Mouse (Mus musculus) intestine, embryonic 14.5 days (tissue): ENCODE measurements at regions not wholly inside any gene's neighbourhood (a gene's known extent, or its start where the extent isn't known, plus 50 kb on each side); places are given as distances from the start of the nearest gene placed in this dataset.
A peak's percentile ranks its signal among the peaks of the same experiment; 100 is the strongest.

Source experiments
- ATAC-seq: fragments of 200-750 bp; cut with Nextera tagmentation; replicated peaks from 2 replicates; pipeline ENCODE4 v1.8.0; 2017; ENCODE audit warnings: low read depth, moderate number of reproducible peaks, moderate TSS enrichment, moderate library complexity; ENCODE audit not compliant: low FRiP score, low TSS enrichment
- DNase-seq: peaks from one replicate; pipeline ENCODE4 v3.0.0-alpha.2; 2018; ENCODE audit warnings: low spot score
- H3K27ac ChIP-seq: fragments of 300-500 bp; sonication (generic); 2 replicates; pipeline ENCODE4 v1.5.1; 2014; ENCODE audit warnings: low read depth, mild to moderate bottlenecking, control low read depth
- H3K27me3 ChIP-seq: fragments of 300-500 bp; sonication (generic); replicated peaks from 2 replicates; pipeline ENCODE4 v1.6.1; 2014; ENCODE audit warnings: low read length, control low read depth; ENCODE audit not compliant: control insufficient read depth, insufficient read depth
- H3K36me3 ChIP-seq: fragments of 300-500 bp; sonication (generic); 2 replicates; pipeline ENCODE4 v1.6.1; 2014; ENCODE audit warnings: low read length, control low read depth; ENCODE audit not compliant: control insufficient read depth, insufficient read depth
- H3K4me1 ChIP-seq: fragments of 300-500 bp; sonication (generic); replicated peaks from 2 replicates; pipeline ENCODE4 v1.6.1; 2014; ENCODE audit warnings: low read length, control low read depth, mixed read lengths; ENCODE audit not compliant: control insufficient read depth, insufficient read depth
- H3K4me2 ChIP-seq: fragments of 300-500 bp; sonication (generic); 2 replicates; pipeline ENCODE4 v1.6.1; 2014; ENCODE audit warnings: low read length
- H3K4me3 ChIP-seq: fragments of 300-500 bp; sonication (generic); 2 replicates; pipeline ENCODE4 v1.5.1; 2014; ENCODE audit warnings: low read depth, low read length, control low read depth, mixed read lengths
- H3K9ac ChIP-seq: fragments of 300-500 bp; sonication (generic); 2 replicates; pipeline ENCODE4 v1.6.1; 2014; ENCODE audit warnings: mild to moderate bottlenecking, low read length
- H3K9me3 ChIP-seq: fragments of 300-500 bp; sonication (generic); 2 replicates; pipeline ENCODE4 v1.6.1; 2016; ENCODE audit warnings: low read length, control low read depth; ENCODE audit not compliant: control insufficient read depth
- WGBS: fragments of 180-500 bp; shearing (Covaris S2); extraction: QIAGEN DNeasy Blood & Tissue Kit; methylation state at CpG from one replicate; pipeline ENCODE4 v1.1.7; 2014; 5-methylcytosine and 5-hydroxymethylcytosine counted together

DNA sequence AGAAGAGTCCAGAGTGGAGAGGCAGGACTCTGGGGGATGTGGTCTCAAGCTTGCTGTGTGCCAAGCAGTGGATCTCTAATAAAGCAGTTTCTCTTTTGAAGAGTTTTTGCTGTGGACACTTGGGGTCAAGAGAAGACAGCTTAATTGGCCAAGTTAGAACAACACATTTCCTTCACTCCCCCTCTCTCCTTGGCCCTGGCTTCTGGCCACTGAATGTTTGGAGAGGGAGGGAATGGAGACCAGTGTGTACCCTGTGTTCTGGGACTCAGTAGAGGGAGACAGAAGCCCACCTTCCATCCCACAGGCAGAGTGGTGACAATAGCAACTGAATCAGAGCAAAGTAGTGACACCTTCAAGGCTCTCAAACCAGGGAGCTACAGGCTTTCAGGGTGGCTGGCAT is 77.3 kb upstream of the Kcnd3 start:
- no peak overlapping the region for H3K27ac ChIP-seq
- H3K27me3 ChIP-seq, result no peaks in the 10 kb centered on the region
- no peak overlapping the region for H3K4me2 ChIP-seq
- no peak for DNase-seq
- no peaks in the 10 kb centered on the region for H3K9me3 ChIP-seq
- ATAC-seq, result no peak
- no peaks in the 10 kb centered on the region for H3K4me1 ChIP-seq
- no peaks in the 10 kb centered on the region for H3K36me3 ChIP-seq
- H3K9ac ChIP-seq, result no peak overlapping the region
- H3K4me3 ChIP-seq, result no peak overlapping the region

DNA sequence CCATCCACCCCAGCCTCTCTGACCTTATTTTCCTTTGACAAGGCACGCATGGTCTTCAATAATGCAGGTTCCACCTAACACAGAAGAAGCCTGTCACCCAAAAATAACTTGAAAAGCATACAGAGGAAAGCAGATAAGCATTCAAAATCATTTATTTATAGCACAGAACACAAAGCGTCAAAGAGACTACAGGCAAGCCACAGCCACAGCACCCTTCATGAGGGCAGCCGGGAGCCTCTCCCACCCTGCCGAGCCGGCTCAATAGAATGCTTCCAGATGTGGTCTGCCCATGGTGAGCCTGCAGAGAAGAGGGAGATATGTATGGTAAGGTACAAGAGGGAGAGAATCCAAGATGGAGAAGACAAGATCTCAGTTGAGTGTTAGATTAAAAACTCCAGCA is 76.7 kb upstream of the Kcnd3 start:
- Histone ChIP-seq H3K4me3 (no peak overlapping the region), H3K4me1 (no peaks in the 10 kb centered on the region), H3K36me3 (no peaks in the 10 kb centered on the region), H3K9me3 (no peaks in the 10 kb centered on the region), H3K4me2 (no peak overlapping the region), H3K9ac (no peak overlapping the region), H3K27ac (no peak overlapping the region), H3K27me3 (no peaks in the 10 kb centered on the region)
- 81% methylated on average over 5 of the region's 5 CpGs for WGBS
- DNase-seq (no peak), ATAC-seq (no peak)

DNA sequence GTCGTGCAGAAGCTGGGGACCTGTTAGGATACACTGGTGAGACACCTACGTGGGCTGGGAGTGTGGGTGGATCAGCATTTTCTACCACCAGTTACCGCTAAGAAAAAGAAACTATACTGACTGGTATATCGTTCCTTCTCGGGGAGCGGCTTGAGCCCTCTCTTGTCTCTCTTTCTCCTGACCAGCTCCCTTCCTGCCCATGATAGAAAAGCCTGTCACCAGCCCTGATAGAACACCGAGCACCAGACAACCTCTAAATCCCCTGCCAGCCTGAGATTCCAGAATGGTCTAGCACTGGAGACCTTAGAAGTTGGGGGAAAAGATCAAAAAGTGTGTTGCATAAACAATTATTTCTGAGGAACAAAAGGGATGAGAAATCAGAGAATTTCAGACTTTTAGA is 76.3 kb upstream of the Kcnd3 start:
- no peak overlapping the region for H3K9ac ChIP-seq
- no peaks in the 10 kb centered on the region for H3K27me3 ChIP-seq
- no peaks in the 10 kb centered on the region for H3K4me1 ChIP-seq
- no peaks in the 10 kb centered on the region for H3K9me3 ChIP-seq
- WGBS, result 81% methylated on average over 7 of the region's 7 CpGs
- no peak for DNase-seq
- no peak for ATAC-seq
- H3K36me3 ChIP-seq, result no peaks in the 10 kb centered on the region
- H3K4me2 ChIP-seq, result no peak overlapping the region
- no peak overlapping the region for H3K4me3 ChIP-seq
- no peak overlapping the region for H3K27ac ChIP-seq

DNA sequence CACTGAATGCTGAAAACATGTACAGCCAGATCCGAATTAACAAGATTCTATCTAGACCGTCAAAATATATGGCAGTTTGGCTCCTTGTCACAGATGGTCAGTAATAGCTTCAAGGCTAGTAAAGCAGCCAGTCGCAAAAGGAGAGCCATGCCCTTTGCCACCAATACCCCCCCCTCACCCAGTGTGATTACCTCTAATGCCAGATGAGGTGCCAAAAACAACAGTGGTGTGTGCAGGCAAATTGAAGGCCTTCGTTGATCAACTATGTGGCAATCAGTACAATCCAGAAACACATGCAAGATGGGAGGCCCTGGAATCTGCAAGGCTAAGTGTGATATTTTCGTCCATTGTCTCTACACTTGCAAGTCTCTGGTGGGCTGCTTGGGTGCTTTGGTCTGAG is 75.8 kb upstream of the Kcnd3 start:
- Histone ChIP-seq H3K4me1 (no peaks in the 10 kb centered on the region), H3K27ac (no peak overlapping the region), H3K4me3 (no peak overlapping the region), H3K4me2 (no peak overlapping the region), H3K9ac (no peak overlapping the region), H3K36me3 (no peaks in the 10 kb centered on the region), H3K9me3 (no peaks in the 10 kb centered on the region), H3K27me3 (no peaks in the 10 kb centered on the region)
- 75% methylated on average over 5 of the region's 5 CpGs for WGBS
- ATAC-seq (no peak), DNase-seq (no peak)

DNA sequence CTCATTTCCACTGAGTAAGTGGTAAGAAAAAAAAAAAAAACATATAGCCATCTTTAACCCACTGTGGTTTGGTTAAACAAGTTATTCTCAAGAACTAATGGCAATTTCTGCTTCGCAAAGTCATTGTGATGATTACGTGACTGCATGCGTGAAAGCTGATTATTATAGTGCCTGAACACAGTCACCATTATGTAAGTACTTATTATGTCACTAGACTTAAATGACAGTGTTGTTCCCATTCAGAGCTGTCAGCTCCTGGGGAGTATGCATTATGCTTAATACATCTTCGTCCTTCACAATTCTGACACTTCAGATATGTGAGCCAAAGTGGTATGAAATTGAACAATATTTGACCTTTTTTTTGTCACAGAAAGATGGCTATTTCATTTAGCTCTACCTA is 71.3 kb upstream of the Kcnd3 start:
- DNase-seq (no peak), ATAC-seq (no peak)
- no peak overlapping the region for H3K4me3 ChIP-seq
- no peaks in the 10 kb centered on the region for H3K4me1 ChIP-seq
- no peaks in the 10 kb centered on the region for H3K36me3 ChIP-seq
- 93% methylated on average over 4 of the region's 4 CpGs for WGBS
- H3K27me3 ChIP-seq, result no peaks in the 10 kb centered on the region
- H3K9ac ChIP-seq, result no peak overlapping the region
- H3K9me3 ChIP-seq, result no peaks in the 10 kb centered on the region
- no peak overlapping the region for H3K27ac ChIP-seq
- H3K4me2 ChIP-seq, result no peak overlapping the region

DNA sequence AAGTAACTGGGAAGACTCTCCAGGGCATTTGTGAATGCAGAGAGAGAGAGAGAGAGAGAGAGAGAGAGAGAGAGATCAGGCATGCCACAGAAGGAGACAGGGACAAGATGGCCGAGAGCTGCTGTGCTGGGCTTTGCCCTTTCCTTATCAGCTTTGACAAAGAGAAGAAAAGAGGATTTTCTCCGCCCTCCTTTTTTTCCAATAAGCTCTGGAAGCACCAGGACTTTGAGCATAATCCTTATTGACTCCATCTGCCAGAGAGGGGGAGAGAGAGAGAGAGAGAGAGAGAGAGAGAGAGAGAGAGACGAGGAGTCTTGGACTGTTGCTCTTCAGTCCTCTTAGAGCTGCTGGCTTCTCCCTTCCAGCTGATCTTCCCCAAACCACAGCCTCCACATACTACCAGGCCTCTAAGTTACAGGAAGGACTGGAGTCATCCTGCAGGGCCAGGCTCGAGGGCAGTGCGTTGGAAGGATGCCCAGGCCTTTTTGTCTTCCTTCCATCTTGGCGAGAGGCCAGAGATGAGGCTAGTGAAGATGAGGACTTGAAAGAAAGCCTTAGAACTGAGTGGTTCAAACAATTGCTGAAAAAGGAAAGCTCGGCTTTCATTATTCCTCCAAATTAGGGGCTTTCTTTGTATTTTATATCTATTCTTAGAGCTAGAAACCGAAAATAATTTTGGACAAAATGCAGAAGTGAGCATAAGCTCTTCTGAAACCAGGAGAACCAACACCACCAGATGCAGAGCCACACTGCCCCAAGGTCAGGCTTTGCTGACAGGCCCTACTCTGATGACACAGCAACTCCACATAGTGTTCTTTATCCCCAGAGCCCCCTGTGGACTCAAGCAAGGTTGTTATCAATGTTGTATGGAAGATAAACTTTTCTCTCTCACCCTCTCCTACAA is 59.3 kb upstream of the Kcnd3 start:
- DNase-seq (peak; percentile 70), ATAC-seq (no peak)
- H3K27me3 ChIP-seq, result no peaks in the 10 kb centered on the region
- H3K36me3 ChIP-seq, result no peaks in the 10 kb centered on the region
- no peaks in the 10 kb centered on the region for H3K9me3 ChIP-seq
- 38% methylated on average over 8 of the region's 8 CpGs for WGBS
- no peak overlapping the region for H3K4me2 ChIP-seq
- peak overlapping the region; percentile 36 for H3K27ac ChIP-seq
- 0 out of 2 replicates have a peak, but pooled peaks cover 8% of the 10 kb centered on the region for H3K4me1 ChIP-seq
- H3K4me3 ChIP-seq, result no peak overlapping the region
- no peak overlapping the region for H3K9ac ChIP-seq
